Mouse (Mus musculus): ENCODE measurements around the gene Zp2.

GRCm38 (mm10) chr7:120095180-120095579 is 49.9 kb downstream of the Zp2 start, which contains the start of gene Dnah3:
- TF ChIP-seq CTCF (IDR thresholded peaks at IDR 0.05; ENCODE audit: borderline replicate concordance, control insufficient read depth, extremely low read depth, insufficient read depth, low read length, poor library complexity) (no peak), POLR2A (IDR thresholded peaks at IDR 0.05; ENCODE audit: control insufficient read depth, extremely low read depth, insufficient read depth, low read length, poor library complexity) (no peak)

Data from thymus, adult 2 months (tissue).